Mouse (Mus musculus) spleen, adult 2 months (tissue): ENCODE results near the gene Snx8. TPM values are rescaled to one million over a fixed set of nuclear protein-coding genes. Genes with fewer than 3 reads are reported as not detected.

Experiments used
- DNase-seq, 2 experiments: peaks; one replicate each; pipeline versions ENCODE4 v3.0.0 to v3.0.0-alpha.2; 2012 to 2021; ENCODE audit warnings: low spot score in 2 of 2, low read depth in 1 of 2
- H3K27ac ChIP-seq: fragments of 200-500 bp; 2 replicates; pipeline ENCODE4 v1.5.1; 2012; ENCODE audit warnings: low read length, inconsistent platforms; ENCODE audit not compliant: insufficient read depth
- H3K27me3 ChIP-seq: fragments of 200-500 bp; 2 replicates; pipeline ENCODE4 v1.6.1; 2012; ENCODE audit warnings: mild to moderate bottlenecking, moderate library complexity, low read length, inconsistent platforms; ENCODE audit not compliant: control insufficient read depth, insufficient read depth
- H3K36me3 ChIP-seq: fragments of 200-500 bp; 2 replicates; pipeline ENCODE4 v1.6.1; 2012; ENCODE audit warnings: mild to moderate bottlenecking, low read length, inconsistent platforms; ENCODE audit not compliant: control insufficient read depth, insufficient read depth
- H3K4me1 ChIP-seq: fragments of 200-500 bp; 2 replicates; pipeline ENCODE4 v1.6.1; 2011; ENCODE audit warnings: inconsistent platforms; ENCODE audit not compliant: control insufficient read depth, insufficient read depth, insufficient read length
- H3K4me3 ChIP-seq: fragments of 200-500 bp; 2 replicates; pipeline ENCODE4 v1.5.1; 2011; ENCODE audit warnings: mild to moderate bottlenecking, inconsistent platforms; ENCODE audit not compliant: insufficient read depth, insufficient read length; ENCODE audit errors: extremely low read depth
- CTCF ChIP-seq: fragments of 200-500 bp; IDR thresholded peaks from 2 replicates; pipeline ENCODE4 v1.5.1; 2011; ENCODE audit warnings: mild to moderate bottlenecking, inconsistent platforms; ENCODE audit not compliant: insufficient read depth, insufficient read length, insufficient replicate concordance; ENCODE audit errors: extremely low read depth
- POLR2A ChIP-seq: fragments of 200-500 bp; IDR thresholded peaks from 2 replicates; pipeline ENCODE4 v1.6.1; 2011; ENCODE audit warnings: low read depth, low read length, inconsistent platforms
- WGBS: fragments of 180-500 bp; shearing (Covaris S2); methylation state at CpG from one replicate; pipeline ENCODE4 v1.1.7; 2018; 5-methylcytosine and 5-hydroxymethylcytosine counted together
- polyA plus RNA-seq: library from polyadenylated mRNA; depleted of rRNA; stranded (reverse); fragments of >200 nt; gene quantifications from 2 replicates; pipeline ENCODE4 v1.2.3, GENCODE M21; 2012; rRNA removed

Gene Snx8
- polyA plus RNA-seq, 1 experiment, result 42.3 TPM

- DNase-seq, result no peak
- Histone ChIP-seq H3K36me3 (peaks cover 12% of the 10 kb centered on the region), H3K27me3 (no peaks in the 10 kb centered on the region), H3K27ac (no peak overlapping the region), H3K4me3 (no peak overlapping the region), H3K4me1 (no peaks in the 10 kb centered on the region)
- no peak for TF ChIP-seq POLR2A
- no peak for TF ChIP-seq CTCF
- WGBS, result 86% methylated on average over 3 of the region's 3 CpGs
Measured at GRCm38 (mm10) chr5:140316716-140317115, 72.3 kb downstream of the Snx8 start.

DNA sequence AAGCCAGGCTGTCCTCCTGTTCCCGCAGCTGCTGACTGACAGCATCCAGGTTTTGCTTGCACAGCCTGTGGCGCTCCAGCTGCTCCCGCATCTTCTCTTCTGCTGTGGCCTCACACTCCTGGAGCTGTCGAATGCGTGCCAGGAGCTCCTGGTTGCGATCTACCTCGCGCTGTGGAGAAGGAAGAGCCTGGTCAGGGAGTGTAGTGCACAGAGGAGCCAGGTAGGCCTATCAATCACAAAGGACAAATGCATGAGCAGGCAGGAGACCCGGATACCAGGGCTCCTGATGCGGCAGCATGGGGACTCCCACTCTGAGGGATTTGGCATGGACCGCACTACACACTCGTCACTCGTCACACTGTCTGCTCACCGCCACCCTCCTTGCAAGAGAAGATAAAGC is 81.5 kb downstream of the Snx8 start:
- TF ChIP-seq CTCF, result no peak
- no peak for TF ChIP-seq POLR2A
- 98% methylated on average over 14 of the region's 14 CpGs for WGBS
- H3K36me3 ChIP-seq, result peaks cover 40% of the 10 kb centered on the region
- DNase-seq, result no peak
- H3K4me3 ChIP-seq, result no peak overlapping the region
- H3K27ac ChIP-seq, result no peak overlapping the region
- no peaks in the 10 kb centered on the region for H3K4me1 ChIP-seq
- H3K27me3 ChIP-seq, result no peaks in the 10 kb centered on the region

- peaks cover 46% of the 10 kb centered on the region for H3K36me3 ChIP-seq
- no peak overlapping the region for H3K27ac ChIP-seq
- H3K27me3 ChIP-seq, result no peaks in the 10 kb centered on the region
- WGBS, result 96% methylated on average over 8 of the region's 8 CpGs
- DNase-seq, result no peak
- TF ChIP-seq CTCF (no peak), POLR2A (no peak)
- H3K4me1 ChIP-seq, result no peaks in the 10 kb centered on the region
- H3K4me3 ChIP-seq, result no peak overlapping the region
Measured at GRCm38 (mm10) chr5:140306016-140306415, 83.0 kb downstream of the Snx8 start.

- TF ChIP-seq CTCF (no peak), POLR2A (no peak)
- Histone ChIP-seq H3K27me3 (no peaks in the 10 kb centered on the region), H3K36me3 (peaks cover 34% of the 10 kb centered on the region), H3K4me1 (no peaks in the 10 kb centered on the region), H3K27ac (no peak overlapping the region), H3K4me3 (no peak overlapping the region)
- WGBS, result 73% methylated on average over 4 of the region's 4 CpGs
- DNase-seq, result no peak
Measured at GRCm38 (mm10) chr5:140298291-140298690, 90.8 kb downstream of the Snx8 start.

- WGBS, result 86% methylated on average over 1 of the region's 1 CpGs
- Histone ChIP-seq H3K27me3 (no peaks in the 10 kb centered on the region), H3K36me3 (peaks cover 9% of the 10 kb centered on the region; the same call in 1 of the 2 replicates), H3K27ac (no peak overlapping the region), H3K4me1 (no peaks in the 10 kb centered on the region), H3K4me3 (no peak overlapping the region)
- peak; percentile 66; the same call in 1 of the 2 replicates for TF ChIP-seq CTCF
- no peak for TF ChIP-seq POLR2A
- DNase-seq, result peak; percentile 39 to 49
Measured at GRCm38 (mm10) chr5:140292152-140292551, 96.9 kb downstream of the Snx8 start.

Other genes starting within 250 kb of the Snx8 start
- gene Mad1l1, start 67.7 kb downstream of the Snx8 start, polyA plus RNA-seq, result 18.3 and 22.3 TPM in 2 replicates
- 4.5 and 4.7 TPM in 2 replicates for gene Nudt1, start 67.6 kb downstream of the Snx8 start, polyA plus RNA-seq
- 3.7 and 4.1 TPM in 2 replicates for gene Mrm2, start 57.4 kb downstream of the Snx8 start, polyA plus RNA-seq
- 72.1 and 74.3 TPM in 2 replicates for gene Eif3b, start 30.1 kb upstream of the Snx8 start, polyA plus RNA-seq
- 0.07 and 0.12 TPM in 2 replicates for gene Gm4869, start 56.4 kb upstream of the Snx8 start, polyA plus RNA-seq
- 28.0 and 31.6 TPM in 2 replicates for gene Chst12, start 116.3 kb upstream of the Snx8 start, polyA plus RNA-seq
- gene Grifin, start 175.8 kb upstream of the Snx8 start, polyA plus RNA-seq, result 0.61 and 0.81 TPM in 2 replicates
- gene Lfng, start 218.1 kb upstream of the Snx8 start, polyA plus RNA-seq, result 165 and 240 TPM in 2 replicates